Mouse (Mus musculus) embryonic facial prominence, embryonic 11.5 days (tissue): Measurements from ENCODE around the gene Gm10382. TPM values are rescaled to one million over a fixed set of nuclear protein-coding genes. Genes with fewer than 3 reads are reported as not detected.

Experiments
- ATAC-seq: fragments of 200-750 bp; cut with Nextera tagmentation; replicated peaks from 2 replicates; pipeline ENCODE4 v1.8.0; 2017; ENCODE audit warnings: low read depth; ENCODE audit not compliant: insufficient number of reproducible peaks, low FRiP score, low TSS enrichment
- DNase-seq: peaks from one replicate; pipeline ENCODE4 v3.0.0-alpha.2; 2015; ENCODE audit warnings: low spot score
- H3K27ac ChIP-seq: fragments of 300-500 bp; sonication (generic); replicated peaks from 2 replicates; pipeline ENCODE4 v1.5.1; 2014; ENCODE audit warnings: mild to moderate bottlenecking, low read depth, low read length, control low read depth
- H3K27me3 ChIP-seq: fragments of 300-500 bp; sonication (generic); 2 replicates; pipeline ENCODE4 v1.6.1; 2014; ENCODE audit warnings: mild to moderate bottlenecking, low read length, moderate library complexity, mixed read lengths; ENCODE audit not compliant: control insufficient read depth, insufficient read depth
- H3K36me3 ChIP-seq: fragments of 300-500 bp; sonication (generic); replicated peaks from 2 replicates; pipeline ENCODE4 v1.6.1; 2014; ENCODE audit warnings: low read depth, mild to moderate bottlenecking, low read length, moderate library complexity, mixed read lengths; ENCODE audit not compliant: control insufficient read depth, insufficient read depth
- H3K4me1 ChIP-seq: fragments of 300-500 bp; sonication (generic); 2 replicates; pipeline ENCODE4 v1.6.1; 2014; ENCODE audit warnings: low read length, mixed read lengths; ENCODE audit not compliant: control insufficient read depth, insufficient read depth
- H3K4me2 ChIP-seq: fragments of 300-500 bp; sonication (generic); 2 replicates; pipeline ENCODE4 v1.6.1; 2014; ENCODE audit warnings: low read depth, mild to moderate bottlenecking, control low read depth, low read length, moderate library complexity
- H3K4me3 ChIP-seq: fragments of 300-500 bp; sonication (generic); 2 replicates; pipeline ENCODE4 v1.5.1; 2014; ENCODE audit warnings: low read depth, low read length, control low read depth
- H3K9ac ChIP-seq: fragments of 300-500 bp; sonication (generic); replicated peaks from 2 replicates; pipeline ENCODE4 v1.6.1; 2014; ENCODE audit warnings: mild to moderate bottlenecking, control low read depth, low read length
- H3K9me3 ChIP-seq: fragments of 300-500 bp; sonication (generic); replicated peaks from 2 replicates; pipeline ENCODE4 v1.6.1; 2016; ENCODE audit warnings: mild to moderate bottlenecking, low read length, inconsistent platforms, mixed read lengths; ENCODE audit not compliant: control insufficient read depth
- WGBS: fragments of 180-500 bp; shearing (Covaris S2); extraction: QIAGEN DNeasy Blood & Tissue Kit; methylation state at CpG from one replicate; pipeline ENCODE4 v1.1.7; 2014; 5-methylcytosine and 5-hydroxymethylcytosine counted together
- polyA plus RNA-seq: library from polyadenylated mRNA; unstranded; fragments of >200 nt; fragmentation: Nextera tagmentation; extraction: Ambion mirVana; gene quantifications from 2 replicates; pipeline ENCODE4 v1.2.1, GENCODE M21; 2014

Gene Gm10382
- polyA plus RNA-seq, 1 experiment from 2014 or later, result not detected

DNA sequence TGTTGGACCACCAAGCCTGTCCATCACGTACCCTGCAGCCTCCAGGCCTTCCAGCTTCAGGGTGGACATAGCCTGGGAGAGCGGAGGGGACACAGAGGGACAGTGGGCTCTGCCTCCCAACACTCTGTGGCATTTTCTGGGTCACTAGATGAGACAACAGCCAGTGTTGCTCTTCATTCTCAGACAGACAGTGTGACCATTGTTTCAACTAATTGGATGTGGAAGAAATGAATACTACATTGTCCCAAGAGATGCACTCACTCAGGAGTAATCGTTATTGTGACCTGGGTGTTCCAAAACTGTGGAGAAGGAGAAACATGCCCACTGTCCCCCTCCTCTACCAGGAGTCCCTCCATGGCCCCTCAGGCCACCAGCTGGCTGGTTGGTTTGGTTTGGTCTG is 39.7 kb upstream of the Gm10382 start:
- 56% methylated on average over 3 of the region's 3 CpGs for WGBS
- H3K4me1 ChIP-seq, result no peaks in the 10 kb centered on the region
- no peak overlapping the region for H3K27ac ChIP-seq
- no peak overlapping the region for H3K9ac ChIP-seq
- DNase-seq (no peak), ATAC-seq (no peak)
- no peak overlapping the region for H3K4me3 ChIP-seq
- H3K27me3 ChIP-seq, result no peaks in the 10 kb centered on the region
- H3K4me2 ChIP-seq, result no peak overlapping the region
- no peaks in the 10 kb centered on the region for H3K9me3 ChIP-seq
- H3K36me3 ChIP-seq, result no peaks in the 10 kb centered on the region

GRCm38 (mm10) chr5:125351057-125351456 is 38.1 kb upstream of the Gm10382 start:
- 74% methylated on average over 8 of the region's 8 CpGs for WGBS

DNA sequence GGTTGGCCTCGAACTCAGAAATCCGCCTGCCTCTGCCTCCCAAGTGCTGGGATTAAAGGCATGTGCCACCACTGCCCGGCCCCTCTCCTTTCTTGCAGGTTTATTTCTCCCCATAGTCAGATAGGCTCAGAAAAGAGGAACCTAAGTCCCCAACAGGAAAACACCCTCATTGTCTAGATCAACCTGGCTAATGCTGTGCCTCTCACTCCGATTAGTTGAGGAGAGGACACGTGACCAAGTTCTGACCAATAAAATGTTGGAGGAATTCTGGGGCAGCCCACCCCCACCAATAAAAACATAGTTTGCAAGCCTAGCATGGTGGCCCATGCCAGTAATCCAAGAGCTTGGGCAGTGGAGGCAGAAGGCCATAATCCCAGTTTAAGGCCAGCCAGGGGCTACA is 37.2 kb upstream of the Gm10382 start:
- Histone ChIP-seq H3K4me3 (no peak overlapping the region), H3K9ac (no peak overlapping the region), H3K4me1 (no peaks in the 10 kb centered on the region), H3K27me3 (no peaks in the 10 kb centered on the region), H3K4me2 (no peak overlapping the region), H3K36me3 (no peaks in the 10 kb centered on the region), H3K27ac (no peak overlapping the region), H3K9me3 (no peaks in the 10 kb centered on the region)
- DNase-seq (no peak), ATAC-seq (no peak)
- 93% methylated on average over 5 of the region's 5 CpGs for WGBS

More at GRCm38 (mm10) chr5:125351057-125351456, 38.1 kb upstream of the Gm10382 start:
- no peaks in the 10 kb centered on the region for H3K9me3 ChIP-seq
- no peak overlapping the region for H3K4me3 ChIP-seq
- DNase-seq, result no peak
- no peak overlapping the region for H3K27ac ChIP-seq
- H3K9ac ChIP-seq, result no peak overlapping the region
- H3K4me1 ChIP-seq, result no peaks in the 10 kb centered on the region
- H3K36me3 ChIP-seq, result no peaks in the 10 kb centered on the region
- H3K27me3 ChIP-seq, result no peaks in the 10 kb centered on the region
- H3K4me2 ChIP-seq, result no peak overlapping the region
- no peak for ATAC-seq

GRCm38 (mm10) chr5:125352781-125353294 is 36.3 kb upstream of the Gm10382 start:
- H3K9ac ChIP-seq, result no peak overlapping the region
- H3K27me3 ChIP-seq, result no peaks in the 10 kb centered on the region
- no peak for DNase-seq
- no peaks in the 10 kb centered on the region for H3K4me1 ChIP-seq
- 92% methylated on average over 5 of the region's 5 CpGs for WGBS
- ATAC-seq, result no peak
- H3K4me3 ChIP-seq, result no peak overlapping the region
- H3K4me2 ChIP-seq, result no peak overlapping the region
- H3K27ac ChIP-seq, result no peak overlapping the region
- H3K36me3 ChIP-seq, result no peaks in the 10 kb centered on the region
- no peaks in the 10 kb centered on the region for H3K9me3 ChIP-seq

GRCm38 (mm10) chr5:125354885-125355492 is 34.1 kb upstream of the Gm10382 start:
- H3K27me3 ChIP-seq, result no peaks in the 10 kb centered on the region
- no peak overlapping the region for H3K4me2 ChIP-seq
- no peaks in the 10 kb centered on the region for H3K4me1 ChIP-seq
- H3K9ac ChIP-seq, result no peak overlapping the region
- H3K27ac ChIP-seq, result no peak overlapping the region
- H3K9me3 ChIP-seq, result no peaks in the 10 kb centered on the region
- WGBS, result 51% methylated on average over 7 of the region's 7 CpGs
- DNase-seq (peak; percentile 48), ATAC-seq (peak; percentile 77; the same call in 1 of the 2 replicates)
- H3K36me3 ChIP-seq, result no peaks in the 10 kb centered on the region
- no peak overlapping the region for H3K4me3 ChIP-seq

DNA sequence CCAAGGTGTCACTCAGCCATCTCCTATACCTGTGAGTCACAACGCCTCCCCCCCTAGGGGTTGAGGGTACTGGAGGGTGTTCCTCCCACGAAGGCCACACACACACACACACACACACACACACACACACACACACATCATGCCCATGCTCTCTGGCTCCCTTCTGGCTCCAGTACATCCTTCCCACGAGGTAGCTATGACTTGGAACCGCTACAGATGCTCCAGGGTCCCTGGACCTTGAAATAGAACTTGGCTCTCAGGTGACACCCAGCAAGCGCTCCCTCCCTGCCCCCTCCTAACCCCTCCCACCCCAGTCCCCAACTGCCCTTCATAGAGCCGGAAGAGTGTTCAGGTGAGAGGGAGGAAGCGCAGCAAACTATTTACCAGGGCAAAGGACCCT is 33.5 kb upstream of the Gm10382 start:
- H3K4me2 ChIP-seq, result no peak overlapping the region
- no peaks in the 10 kb centered on the region for H3K4me1 ChIP-seq
- DNase-seq, result no peak
- no peaks in the 10 kb centered on the region for H3K36me3 ChIP-seq
- H3K9ac ChIP-seq, result no peak overlapping the region
- WGBS, result 52% methylated on average over 7 of the region's 7 CpGs
- H3K27me3 ChIP-seq, result no peaks in the 10 kb centered on the region
- H3K27ac ChIP-seq, result no peak overlapping the region
- H3K9me3 ChIP-seq, result no peaks in the 10 kb centered on the region
- no peak overlapping the region for H3K4me3 ChIP-seq
- 0 out of 2 replicates have a peak, but pooled peaks have one; percentile 32 for ATAC-seq

GRCm38 (mm10) chr5:125357543-125358269 is 31.4 kb upstream of the Gm10382 start:
- H3K4me3 ChIP-seq, result no peak overlapping the region
- H3K9me3 ChIP-seq, result no peaks in the 10 kb centered on the region
- no peaks in the 10 kb centered on the region for H3K36me3 ChIP-seq
- no peak overlapping the region for H3K9ac ChIP-seq
- no peak overlapping the region for H3K27ac ChIP-seq
- no peaks in the 10 kb centered on the region for H3K4me1 ChIP-seq
- no peak for DNase-seq
- no peaks in the 10 kb centered on the region for H3K27me3 ChIP-seq
- ATAC-seq, result no peak
- 84% methylated on average over 12 of the region's 12 CpGs for WGBS
- no peak overlapping the region for H3K4me2 ChIP-seq

GRCm38 (mm10) chr5:125358270-125358608 is 30.9 kb upstream of the Gm10382 start:
- WGBS, result 83% methylated on average over 5 of the region's 5 CpGs
- no peaks in the 10 kb centered on the region for H3K9me3 ChIP-seq
- ATAC-seq, result no peak
- DNase-seq, result no peak
- no peaks in the 10 kb centered on the region for H3K27me3 ChIP-seq
- H3K4me2 ChIP-seq, result no peak overlapping the region
- no peak overlapping the region for H3K9ac ChIP-seq
- H3K36me3 ChIP-seq, result no peaks in the 10 kb centered on the region
- no peak overlapping the region for H3K4me3 ChIP-seq
- H3K4me1 ChIP-seq, result no peaks in the 10 kb centered on the region
- H3K27ac ChIP-seq, result no peak overlapping the region
